ENCODE assay signal across 8 mouse cellular contexts in genomic region chr2:39005574-39006079, GRCm38 (mm10). TPM values are rescaled to one million over a fixed set of nuclear protein-coding genes. Genes with fewer than 3 reads are reported as not detected.
DNase-seq lines count a peak whose midpoint lies in the region; ATAC-seq and TF ChIP-seq lines count a peak whose summit lies in the region.

TSS of gene Rpl35 (minus strand) at chr2:39005624.

- ATAC-seq in kidney, embryonic 14.5 days (ENCODE audit: low FRiP score, low TSS enrichment): no peak
- ATAC-seq in liver, embryonic 15.5 days (ENCODE audit: insufficient read depth): no peak
- ATAC-seq in neural tube, embryonic 13.5 days (ENCODE audit: low read depth): no peak

- peak within 1 kb of the TSS; percentile 93 for H3K4me3 ChIP-seq in testis, adult 2 months (ENCODE audit: control insufficient read depth, low read depth, low read length)
- H3K4me3 ChIP-seq in heart, embryonic 10.5 days: peak within 1 kb of the TSS; percentile 81
- H3K4me3 ChIP-seq in kidney, embryonic 14.5 days (ENCODE audit: low read length): peak within 1 kb of the TSS; percentile 91
- peak within 1 kb of the TSS; percentile 89 for H3K4me3 ChIP-seq in liver, embryonic 15.5 days (replicated peaks)
- peak within 1 kb of the TSS; percentile 52 for H3K4me3 ChIP-seq in neural tube, embryonic 13.5 days

- no peak; the same call in 1 of the 2 replicates for TF ChIP-seq POLR2A in testis, adult 2 months (IDR thresholded peaks at IDR 0.05; ENCODE audit: control insufficient read depth, low read depth, low read length)

- no peak for TF ChIP-seq CTCF in testis, adult 2 months (IDR thresholded peaks at IDR 0.05; ENCODE audit: control insufficient read depth, insufficient read depth, insufficient replicate concordance, low read depth, low read length)

- H3K27ac ChIP-seq in testis, adult 2 months (ENCODE audit: control insufficient read depth, insufficient read depth, low read depth, low read length): peak within 1 kb of the TSS; percentile 75
- H3K27ac ChIP-seq in heart, embryonic 10.5 days: peak within 1 kb of the TSS; percentile 97
- H3K27ac ChIP-seq in kidney, embryonic 14.5 days (ENCODE audit: low read depth, low read length): peak within 1 kb of the TSS; percentile 69; the same call in 1 of the 2 replicates
- H3K27ac ChIP-seq in liver, embryonic 15.5 days (replicated peaks): peak within 1 kb of the TSS; percentile 83
- H3K27ac ChIP-seq in neural tube, embryonic 13.5 days (replicated peaks): peak within 1 kb of the TSS; percentile 92

- H3K4me2 ChIP-seq in kidney, embryonic 14.5 days (replicated peaks; ENCODE audit: low read depth, low read length): peak within 1 kb of the TSS; percentile 97
- H3K4me2 ChIP-seq in liver, embryonic 15.5 days: peak within 1 kb of the TSS; percentile 94
- peak within 1 kb of the TSS; percentile 95 for H3K4me2 ChIP-seq in neural tube, embryonic 13.5 days

- H3K9me3 ChIP-seq in heart, embryonic 10.5 days: no peaks in the 10 kb centered on the region
- H3K9me3 ChIP-seq in kidney, embryonic 14.5 days (ENCODE audit: control insufficient read depth, low read length): no peaks in the 10 kb centered on the region
- H3K9me3 ChIP-seq in liver, embryonic 15.5 days (replicated peaks): no peaks in the 10 kb centered on the region
- H3K9me3 ChIP-seq in neural tube, embryonic 13.5 days: no peaks in the 10 kb centered on the region

- H3K27me3 ChIP-seq in testis, adult 2 months (ENCODE audit: control insufficient read depth, insufficient read depth, low read length): no peaks in the 10 kb centered on the region
- no peaks in the 10 kb centered on the region for H3K27me3 ChIP-seq in heart, embryonic 10.5 days (ENCODE audit: insufficient read depth, poor library complexity, severe bottlenecking)
- H3K27me3 ChIP-seq in kidney, embryonic 14.5 days (ENCODE audit: control insufficient read depth, insufficient read depth, low read length): no peaks in the 10 kb centered on the region
- no peaks in the 10 kb centered on the region for H3K27me3 ChIP-seq in liver, embryonic 15.5 days
- no peaks in the 10 kb centered on the region for H3K27me3 ChIP-seq in neural tube, embryonic 13.5 days

- peaks cover 10% of the 10 kb centered on the region for H3K4me1 ChIP-seq in testis, adult 2 months (ENCODE audit: control insufficient read depth, insufficient read depth, low read length)
- H3K4me1 ChIP-seq in heart, embryonic 10.5 days: peaks cover 47% of the 10 kb centered on the region
- H3K4me1 ChIP-seq in kidney, embryonic 14.5 days (ENCODE audit: control insufficient read depth, insufficient read depth, low read length): peaks cover 31% of the 10 kb centered on the region
- H3K4me1 ChIP-seq in liver, embryonic 15.5 days (replicated peaks): peaks cover 77% of the 10 kb centered on the region
- H3K4me1 ChIP-seq in neural tube, embryonic 13.5 days (replicated peaks): peaks cover 60% of the 10 kb centered on the region

- no peaks in the 10 kb centered on the region for H3K36me3 ChIP-seq in testis, adult 2 months (ENCODE audit: control insufficient read depth, insufficient read depth, low read length)
- peaks cover 34% of the 10 kb centered on the region for H3K36me3 ChIP-seq in heart, embryonic 10.5 days
- peaks cover 33% of the 10 kb centered on the region for H3K36me3 ChIP-seq in kidney, embryonic 14.5 days (ENCODE audit: control insufficient read depth, insufficient read depth, low read length)
- peaks cover 36% of the 10 kb centered on the region for H3K36me3 ChIP-seq in liver, embryonic 15.5 days (replicated peaks)
- H3K36me3 ChIP-seq in neural tube, embryonic 13.5 days: peaks cover 35% of the 10 kb centered on the region

- no peak for DNase-seq in testis, postnatal 14 days (ENCODE audit: low spot score)
- DNase-seq in embryo, embryonic 9.5 days (ENCODE audit: extremely low spot score): peak; percentile 42
- DNase-seq in heart, embryonic 10.5 days (ENCODE audit: low spot score): no peak
- DNase-seq in cerebellum, postnatal 4 days (ENCODE audit: low spot score in 2 of 2): no peak

- H3K9ac ChIP-seq in kidney, embryonic 14.5 days (ENCODE audit: low read depth, low read length): peak within 1 kb of the TSS; percentile 93
- H3K9ac ChIP-seq in liver, embryonic 15.5 days: peak within 1 kb of the TSS; percentile 71
- H3K9ac ChIP-seq in neural tube, embryonic 13.5 days: peak within 1 kb of the TSS; percentile 85

- WGBS in heart, embryonic 10.5 days: 11% methylated on average over 15 of the region's 15 CpGs
- 14% methylated on average over 15 of the region's 15 CpGs for WGBS in kidney, embryonic 14.5 days
- WGBS in liver, embryonic 15.5 days (ENCODE audit: insufficient replicate concordance): 10% methylated on average over 15 of the region's 15 CpGs
- WGBS in neural tube, embryonic 13.5 days: 14% methylated on average over 15 of the region's 15 CpGs

RNA-seq across cellular contexts. Expression of gene Rpl35, which starts in this region (rescaled TPM):
- 162 and 205 TPM in 2 replicates for polyA plus RNA-seq in testis, adult 2 months (2012; rRNA removed)
- polyA plus RNA-seq in heart, embryonic 10.5 days (2016; fragmentation: Nextera tagmentation; extraction: Ambion mirVana): 724 and 889 TPM in 2 replicates
- polyA plus RNA-seq in kidney, embryonic 14.5 days (2014; fragmentation: Nextera tagmentation; extraction: Ambion mirVana): 1,034 and 1,450 TPM in 2 replicates
- 387 and 487 TPM in 2 replicates for polyA plus RNA-seq in liver, embryonic 15.5 days (2015; fragmentation: Nextera tagmentation; extraction: Ambion mirVana)
- polyA plus RNA-seq in neural tube, embryonic 13.5 days (2015; fragmentation: Nextera tagmentation; extraction: Ambion mirVana): 752 and 755 TPM in 2 replicates
